Mouse (Mus musculus): ENCODE measurements at regions not wholly inside any gene's neighbourhood (a gene's known extent, or its start where the extent isn't known, plus 50 kb on each side); places are given as distances from the start of the nearest gene placed in this dataset.

- TF ChIP-seq CTCF (IDR thresholded peaks at IDR 0.05; ENCODE audit: borderline replicate concordance, extremely low read depth, insufficient read depth, insufficient read length) (no peak), POLR2A (IDR thresholded peaks at IDR 0.05; ENCODE audit: borderline replicate concordance, extremely low read depth, insufficient read depth, insufficient read length, poor library complexity, severe bottlenecking) (no peak)
Measured at GRCm38 (mm10) chr5:6590058-6590457, 713.9 kb upstream of the Tex47 start.
